Mouse (Mus musculus): ENCODE measurements at regions not wholly inside any gene's neighbourhood (a gene's known extent, or its start where the extent isn't known, plus 50 kb on each side); places are given as distances from the start of the nearest gene placed in this dataset.

GRCm38 (mm10) chr12:7754861-7755260 is 222.6 kb upstream of the Apob start:
- ATAC-seq (replicated peaks; ENCODE audit: low FRiP score, low TSS enrichment, poor library complexity, severe bottlenecking), result no peak

- no peak for ATAC-seq (replicated peaks; ENCODE audit: low FRiP score, low TSS enrichment, poor library complexity, severe bottlenecking)
These were observed 212.4 kb upstream of the Apob start for GRCm38 (mm10) chr12:7764795-7765697.

GRCm38 (mm10) chr12:7774127-7774526 is 203.3 kb upstream of the Apob start:
- no peak for ATAC-seq (replicated peaks; ENCODE audit: low FRiP score, low TSS enrichment, poor library complexity, severe bottlenecking)

- no peak for ATAC-seq (replicated peaks; ENCODE audit: low FRiP score, low TSS enrichment, poor library complexity, severe bottlenecking)
These were observed 201.1 kb upstream of the Apob start for GRCm38 (mm10) chr12:7776335-7776734.

GRCm38 (mm10) chr12:7777220-7778055 is 200.0 kb upstream of the Apob start:
- 0 out of 2 replicates have a peak, but pooled peaks have one; percentile 59 for ATAC-seq (replicated peaks; ENCODE audit: low FRiP score, low TSS enrichment, poor library complexity, severe bottlenecking)

DNA sequence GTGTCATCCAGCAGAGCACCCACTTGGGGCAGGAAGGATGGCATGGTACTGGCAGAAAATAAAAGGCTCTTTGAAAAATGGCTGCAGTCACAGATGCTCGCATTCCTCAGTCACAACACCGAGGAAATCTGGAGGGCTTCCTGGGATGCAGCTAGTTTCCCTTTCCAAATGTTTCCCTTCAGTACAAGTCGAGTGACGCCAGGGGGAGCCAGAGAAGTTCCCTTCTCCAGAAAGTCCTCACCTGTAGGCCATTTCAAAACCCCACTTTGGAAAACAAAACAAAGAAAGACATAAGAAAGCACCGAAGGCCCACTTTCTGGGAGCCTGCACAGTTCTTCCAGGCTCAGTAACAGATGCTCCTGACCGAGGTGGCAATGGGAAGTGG is 199.4 kb upstream of the Apob start:
- ATAC-seq (replicated peaks; ENCODE audit: low FRiP score, low TSS enrichment, poor library complexity, severe bottlenecking), result no peak

- ATAC-seq (replicated peaks; ENCODE audit: low FRiP score, low TSS enrichment, poor library complexity, severe bottlenecking), result no peak
These were observed 160.8 kb upstream of the Apob start for GRCm38 (mm10) chr12:7816616-7817015.

- ATAC-seq (replicated peaks; ENCODE audit: low FRiP score, low TSS enrichment, poor library complexity, severe bottlenecking), result no peak
These were observed 157.3 kb upstream of the Apob start for GRCm38 (mm10) chr12:7820006-7820704.

DNA sequence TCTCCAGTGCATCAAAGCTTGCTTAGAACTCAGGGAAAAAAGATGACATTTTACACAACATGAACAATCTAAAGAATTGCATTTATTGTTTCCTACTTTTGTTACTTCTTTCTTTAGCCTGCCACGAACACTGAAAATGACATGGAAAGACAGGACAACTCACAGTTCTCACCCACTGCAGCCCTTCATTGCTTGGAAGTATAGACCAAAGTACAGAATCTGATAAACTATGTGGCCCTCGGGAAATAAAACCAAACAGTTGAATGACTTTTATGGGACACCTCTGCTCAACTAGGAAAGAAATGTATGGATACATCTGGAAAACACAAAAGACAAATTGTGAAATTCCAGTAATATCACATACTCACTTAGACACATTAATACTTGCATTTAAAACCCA is 156.7 kb upstream of the Apob start:
- no peak for ATAC-seq (replicated peaks; ENCODE audit: low FRiP score, low TSS enrichment, poor library complexity, severe bottlenecking)

DNA sequence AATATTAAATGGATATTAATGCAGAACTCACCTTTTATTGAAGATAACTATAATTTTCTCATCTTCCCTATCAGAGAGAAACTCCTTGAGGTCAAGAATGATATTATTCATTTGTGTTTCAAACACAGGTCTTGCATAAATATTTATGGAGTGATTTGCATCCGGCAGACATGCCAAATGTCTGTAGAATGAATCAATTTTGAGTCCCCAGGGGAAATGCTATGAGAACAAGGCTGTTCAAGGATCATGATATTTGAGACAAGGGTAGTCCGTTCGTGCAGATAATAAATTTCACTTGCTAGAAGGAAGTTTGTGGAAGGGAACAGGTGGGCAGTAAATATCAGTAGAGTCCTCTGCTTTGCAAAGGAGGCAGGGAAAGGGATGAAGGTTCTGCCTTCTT is 141.7 kb upstream of the Apob start:
- ATAC-seq (replicated peaks; ENCODE audit: low FRiP score, low TSS enrichment, poor library complexity, severe bottlenecking), result no peak

- no peak for ATAC-seq (replicated peaks; ENCODE audit: low FRiP score, low TSS enrichment, poor library complexity, severe bottlenecking)
These were observed 123.6 kb upstream of the Apob start for GRCm38 (mm10) chr12:7853876-7854275.

DNA sequence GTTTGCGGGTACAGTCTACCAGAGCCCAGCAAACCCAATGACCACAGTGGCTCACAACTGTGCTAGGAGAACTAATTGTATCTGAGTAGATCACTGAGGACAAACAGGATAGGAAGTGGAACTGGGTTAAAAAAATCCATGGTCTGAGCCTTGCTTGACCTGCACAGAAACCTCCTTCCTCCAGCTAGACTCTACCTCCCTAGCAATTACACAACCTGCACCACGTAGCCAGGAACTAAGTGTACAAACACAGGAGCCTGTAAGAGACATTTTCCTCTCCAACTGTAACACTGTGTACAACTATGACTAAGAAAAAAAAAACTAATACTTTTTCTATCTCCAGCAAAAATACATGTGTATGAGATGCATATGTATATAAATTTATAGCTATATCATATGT is 121.8 kb upstream of the Apob start:
- no peak for ATAC-seq (replicated peaks; ENCODE audit: low FRiP score, low TSS enrichment, poor library complexity, severe bottlenecking)

- 0 out of 2 replicates have a peak, but pooled peaks have one; percentile 47 for ATAC-seq (replicated peaks; ENCODE audit: low FRiP score, low TSS enrichment, poor library complexity, severe bottlenecking)
These were observed 117.9 kb upstream of the Apob start for GRCm38 (mm10) chr12:7859533-7859932.

GRCm38 (mm10) chr12:7870004-7870403 is 107.4 kb upstream of the Apob start:
- no peak for ATAC-seq (replicated peaks; ENCODE audit: low FRiP score, low TSS enrichment, poor library complexity, severe bottlenecking)

- ATAC-seq (replicated peaks; ENCODE audit: low FRiP score, low TSS enrichment, poor library complexity, severe bottlenecking), result no peak
These were observed 107.0 kb upstream of the Apob start for GRCm38 (mm10) chr12:7870473-7870872.

DNA sequence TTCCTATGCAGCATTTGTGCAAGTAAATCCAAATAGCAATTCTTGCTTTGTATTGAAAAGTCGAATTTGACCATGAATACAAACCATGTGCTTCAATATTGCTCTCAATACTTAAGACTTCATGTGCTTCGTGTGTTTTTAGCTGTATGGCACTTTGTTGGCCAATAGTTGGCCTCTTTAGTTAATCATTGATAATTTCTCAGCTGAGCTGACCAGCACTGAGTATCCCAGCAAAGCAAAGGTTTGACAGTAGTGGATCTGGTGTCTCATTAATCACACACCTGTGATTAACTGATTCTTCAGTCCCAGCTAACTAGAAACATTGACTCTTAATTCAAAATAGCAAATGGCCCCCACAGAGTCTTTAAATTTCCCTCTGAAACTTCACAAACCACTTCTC is 102.0 kb upstream of the Apob start:
- no peak for ATAC-seq (replicated peaks; ENCODE audit: low FRiP score, low TSS enrichment, poor library complexity, severe bottlenecking)

DNA sequence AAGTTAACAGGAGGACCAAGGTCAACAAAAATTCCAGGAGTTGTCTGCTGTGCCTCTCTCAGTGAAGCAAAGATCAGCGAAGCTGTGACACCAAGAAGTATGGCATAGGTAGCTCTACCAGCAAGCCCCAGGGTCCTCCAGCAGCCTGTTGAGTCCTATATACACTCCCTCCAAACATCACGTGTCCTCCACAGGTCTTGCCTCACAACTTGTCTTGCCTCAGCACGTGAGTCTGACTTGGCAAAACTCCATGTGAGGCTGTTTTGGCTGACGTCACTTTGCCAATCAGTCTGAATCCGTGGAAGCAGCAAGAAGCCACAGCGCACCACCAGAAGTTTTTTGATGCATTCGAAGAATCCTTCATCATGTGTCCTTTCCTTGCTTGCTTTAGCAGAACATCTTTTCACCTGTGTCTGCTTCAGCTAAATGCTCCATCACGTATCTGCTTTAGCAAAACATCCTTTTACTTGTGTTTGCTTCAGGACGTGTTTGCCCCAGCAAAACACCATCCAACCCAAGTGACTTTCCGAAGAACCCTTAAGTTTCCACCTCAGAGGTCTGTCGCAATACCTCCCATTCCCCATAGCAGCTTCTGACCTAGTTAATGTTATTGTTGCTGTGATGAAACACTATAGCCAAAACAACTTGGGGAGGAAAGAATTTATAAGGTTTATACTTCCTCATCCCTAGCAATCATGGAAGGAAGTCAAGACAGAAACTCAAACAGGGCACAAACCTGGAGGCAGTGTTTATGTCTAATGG is 101.0 kb upstream of the Apob start:
- ATAC-seq (replicated peaks; ENCODE audit: low FRiP score, low TSS enrichment, poor library complexity, severe bottlenecking), result no peak

DNA sequence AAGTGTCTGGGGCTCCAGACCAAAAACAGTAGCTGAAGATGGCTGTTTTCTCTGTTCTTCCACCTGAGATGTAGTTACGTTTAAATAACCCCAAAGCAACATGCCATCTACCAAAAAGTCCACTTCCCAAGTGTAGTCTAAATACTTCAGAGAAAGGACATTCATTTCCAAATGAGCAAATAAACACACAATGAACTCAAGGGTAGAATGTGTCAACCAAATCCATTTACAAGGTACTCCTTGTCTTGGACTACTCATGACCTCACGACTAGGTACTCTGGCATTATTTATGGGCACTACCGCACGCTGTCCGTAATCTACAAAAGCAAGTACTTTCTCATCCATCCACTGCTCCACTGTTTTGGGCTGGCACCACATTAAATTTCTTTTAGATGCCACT is 98.7 kb upstream of the Apob start:
- ATAC-seq (replicated peaks; ENCODE audit: low FRiP score, low TSS enrichment, poor library complexity, severe bottlenecking), result no peak

- ATAC-seq (replicated peaks; ENCODE audit: low FRiP score, low TSS enrichment, poor library complexity, severe bottlenecking), result no peak
These were observed 81.3 kb upstream of the Apob start for GRCm38 (mm10) chr12:7896156-7896555.

Data from megakaryocyte-erythroid progenitor cell, adult 5-6 weeks (primary cell).